Mouse (Mus musculus): ENCODE data around the gene Chga. TPM values are rescaled to one million over a fixed set of nuclear protein-coding genes. Genes with fewer than 3 reads are reported as not detected.

The Chga gene
- polyA plus RNA-seq (2012; rRNA removed), result 1.2 TPM in 2 replicates

DNA sequence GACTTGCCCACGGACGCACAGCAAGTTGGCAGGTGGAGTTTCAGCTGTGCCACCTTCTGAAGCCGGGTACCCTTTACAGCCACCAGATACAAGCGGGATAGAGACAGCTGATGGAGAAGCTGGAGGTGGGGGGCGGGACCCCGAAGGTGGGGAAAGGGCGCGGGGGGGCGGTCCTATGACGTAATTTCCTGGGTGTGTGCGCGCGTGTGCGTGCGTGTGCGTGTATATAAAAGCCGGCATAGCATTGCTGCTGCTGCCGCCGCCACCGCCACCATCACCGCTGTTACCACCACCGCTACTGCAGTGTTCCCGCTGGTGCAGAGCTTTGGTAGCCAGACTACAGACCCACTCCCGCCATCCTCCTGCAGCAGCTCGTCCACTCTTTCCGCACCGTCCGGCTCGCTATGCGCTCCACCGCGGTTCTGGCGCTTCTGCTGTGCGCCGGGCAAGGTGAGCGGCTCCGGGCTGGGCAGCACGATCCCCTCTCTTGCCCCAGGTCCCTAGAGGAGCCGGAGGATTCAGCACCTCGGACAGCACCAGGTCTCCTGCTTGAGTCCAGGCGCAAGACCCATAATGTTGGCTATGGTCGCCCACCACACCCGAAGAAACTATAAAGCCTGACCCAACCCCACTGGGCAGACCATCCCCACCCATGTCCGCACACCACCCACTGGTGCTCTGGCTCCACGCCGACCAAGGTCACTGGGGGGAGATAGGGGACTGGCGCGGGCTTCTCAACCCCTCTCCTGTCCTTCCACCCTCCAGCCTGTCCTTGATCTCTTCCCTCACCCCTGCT is at the start of gene Chga:
TSS of gene Chga (plus strand) at position 249 of the 796 bp plus-strand sequence.

Other genes starting within 250 kb of the Chga start
- 34.2 and 41.3 TPM in 2 replicates for gene Lgmn, start 115.2 kb upstream of the Chga start, polyA plus RNA-seq (2012; rRNA removed)
- 10.4 and 11.3 TPM in 2 replicates for gene Golga5, start 85.8 kb upstream of the Chga start, polyA plus RNA-seq (2012; rRNA removed)
- gene Itpk1, start 150.0 kb downstream of the Chga start, polyA plus RNA-seq (2012; rRNA removed), result 2.1 and 2.2 TPM in 2 replicates
- 2.3 and 2.4 TPM in 2 replicates for gene Moap1, start 188.7 kb downstream of the Chga start, polyA plus RNA-seq (2012; rRNA removed)
- gene Tmem251, start 188.8 kb downstream of the Chga start, polyA plus RNA-seq (2012; rRNA removed), result 2.2 and 2.6 TPM in 2 replicates
- not detected in 2 replicates for gene Gm28051, start 202.8 kb downstream of the Chga start, polyA plus RNA-seq (2012; rRNA removed)
- 8.8 and 10.1 TPM in 2 replicates for gene Gon7, start 202.8 kb downstream of the Chga start, polyA plus RNA-seq (2012; rRNA removed)
- gene Ubr7, start 203.0 kb downstream of the Chga start, polyA plus RNA-seq (2012; rRNA removed), result 15.9 and 19.3 TPM in 2 replicates
- 6.1 and 6.7 TPM in 2 replicates for gene Gm20604, start 203.7 kb downstream of the Chga start, polyA plus RNA-seq (2012; rRNA removed)

All from liver, embryonic 14 days (tissue).